Mouse (Mus musculus): Measurements from ENCODE around the gene Samm50. TPM values are rescaled to one million over a fixed set of nuclear protein-coding genes. Genes with fewer than 3 reads are reported as not detected.

Samm50 gene
- total and polyA plus RNA-seq, 3 experiments, result 55.3 to 132 (median 79.3) TPM

DNA sequence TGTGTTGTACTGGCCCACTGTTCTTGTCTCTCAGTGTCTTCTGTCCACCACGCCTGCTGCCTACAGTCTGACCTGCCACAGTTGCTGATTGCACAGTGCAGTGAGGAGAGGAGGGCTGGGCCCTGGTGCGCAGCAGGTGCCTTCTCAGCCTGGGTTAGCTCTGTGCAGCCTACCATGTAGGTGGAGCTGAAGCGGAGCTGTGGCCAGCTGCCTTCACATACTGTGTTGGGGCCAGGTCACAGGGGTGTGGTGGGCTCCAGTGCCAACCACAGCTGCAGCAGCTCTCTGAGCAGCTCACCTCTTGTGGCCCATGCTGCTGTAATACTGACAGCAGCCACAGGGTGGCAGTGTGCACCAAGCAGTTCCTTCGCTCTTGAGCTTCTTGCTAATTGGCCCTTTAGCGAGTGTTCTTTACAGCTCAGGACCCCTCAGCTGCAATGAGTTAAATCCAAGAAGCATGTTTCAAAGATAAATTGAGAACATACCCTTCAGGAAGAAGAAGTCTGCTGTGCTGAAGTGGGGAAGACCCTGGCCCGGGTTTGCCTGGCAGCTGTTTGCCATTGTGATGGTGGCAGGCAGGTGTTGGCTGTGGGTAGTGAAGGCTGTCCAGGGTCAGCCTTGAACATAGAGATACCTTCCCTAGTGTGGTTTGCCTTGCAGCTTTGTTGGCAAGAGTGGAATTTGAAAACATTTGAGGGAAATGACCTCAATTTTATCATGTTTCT is 20.2 kb downstream of the Samm50 start:
- H3K9ac ChIP-seq (ENCODE audit: insufficient read depth, low read depth), result no peak overlapping the region

DNA sequence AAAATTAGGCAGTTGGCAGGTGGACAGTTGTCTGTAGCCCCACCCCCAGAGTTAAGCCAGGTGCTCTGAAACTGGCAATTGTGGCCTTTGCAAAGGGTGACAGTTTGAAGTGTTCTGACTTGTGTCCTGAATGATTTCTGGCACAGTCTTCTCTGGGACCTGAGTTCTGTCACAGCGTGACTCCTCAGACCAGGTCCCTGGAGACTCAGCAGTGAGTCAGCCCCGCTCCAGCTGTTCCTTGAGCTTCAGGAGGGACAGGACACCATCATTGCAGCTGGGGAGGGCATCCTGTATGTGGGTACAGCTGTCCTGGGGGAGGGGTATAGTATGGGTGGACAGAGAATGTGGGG is 20.7 kb downstream of the Samm50 start:
- Histone ChIP-seq H3K9me3 (replicated peaks; ENCODE audit: low read length) (no peaks in the 10 kb centered on the region), H3K36me3 (replicated peaks in 1 of 2; ENCODE audit: control insufficient read depth in 1 of 2, insufficient read depth in 1 of 2, low read length in 1 of 2) (peaks cover 50 to 70% of the 10 kb centered on the region in 2 experiments), H3K79me2 (replicated peaks; ENCODE audit: control insufficient read depth, extremely low read depth, insufficient read depth, poor library complexity, severe bottlenecking) (no peaks in the 10 kb centered on the region), H3K9ac (ENCODE audit: insufficient read depth, low read depth) (no peak overlapping the region), H3K27ac (ENCODE audit: insufficient read depth, low read depth) (peak overlapping the region; percentile 30), H3K4me2 (ENCODE audit: insufficient read depth, low read depth, poor library complexity, severe bottlenecking) (0 out of 2 replicates have a peak overlapping the region, but pooled peaks have one; percentile 2), H3K27me3 (replicated peaks) (no peaks in the 10 kb centered on the region), H3K4me3 (replicated peaks in 1 of 3; ENCODE audit: low read depth in 2 of 3, low read length in 2 of 3, poor library complexity in 1 of 3) (no peak overlapping the region), H3K4me1 (ENCODE audit: control insufficient read depth in 1 of 2, insufficient read depth in 2 of 2) (peaks cover 18 to 46% of the 10 kb centered on the region in 2 experiments)
- peak; percentile 84 for DNase-seq (ENCODE audit: extremely low read depth)
- dilution Hi-C loops (cut with MboI; ENCODE audit: extremely low pct_ligation_motif_present, extremely low pct_unique_long_range_greater_than_20kb, low sequenced_read_pairs) (no loop called here), in situ Hi-C loops (cut with MboI; ENCODE audit: low pct_ligation_motif_present, low pct_unique_long_range_greater_than_20kb, low sequenced_read_pairs) (no loop called here)
- TF ChIP-seq BHLHE40 (IDR thresholded peaks at IDR 0.05; ENCODE audit: low read depth, low read length) (peak; percentile 57), SIN3A (IDR thresholded peaks at IDR 0.05; ENCODE audit: low read length) (0 out of 2 replicates have a peak, but pooled peaks have one; percentile 41), NELFE (IDR thresholded peaks at IDR 0.05; ENCODE audit: low read depth, low read length) (no peak), HCFC1 (IDR thresholded peaks at IDR 0.05; ENCODE audit: low read depth, low read length) (0 out of 2 replicates have a peak, but pooled peaks have one; percentile 16), POLR2A (IDR thresholded peaks at IDR 0.05; ENCODE audit: low read depth, low read length) (no peak), EP300 (IDR thresholded peaks at IDR 0.05; ENCODE audit: low read length) (peak; percentile 82), MEF2A (IDR thresholded peaks at IDR 0.05; ENCODE audit: borderline replicate concordance, low read depth, low read length) (peak; percentile 73; the same call in 1 of the 2 replicates), PAX5 (IDR thresholded peaks at IDR 0.05; ENCODE audit: low read length) (no peak), IRF4 (IDR thresholded peaks at IDR 0.05; ENCODE audit: low read depth, low read length) (peak; percentile 21; the same call in 1 of the 2 replicates), TCF12 (IDR thresholded peaks at IDR 0.05; ENCODE audit: low read depth, low read length) (peak; percentile 96), JUN (IDR thresholded peaks at IDR 0.05; ENCODE audit: insufficient read depth, low read depth, low read length) (0 out of 2 replicates have a peak, but pooled peaks have one; percentile 20), ETS1 (conservative IDR thresholded peaks at IDR 0.05; ENCODE audit: low read depth, low read length) (peak; percentile 96), CHD2 (IDR thresholded peaks at IDR 0.05; ENCODE audit: low read length) (peak; percentile 22; the same call in 1 of the 2 replicates), MXI1 (IDR thresholded peaks at IDR 0.05; ENCODE audit: low read depth, low read length) (peak; percentile 53; the same call in 1 of the 2 replicates), MAZ (IDR thresholded peaks at IDR 0.05; ENCODE audit: low read depth, low read length) (peak; percentile 72), POLR2AphosphoS2 (IDR thresholded peaks at IDR 0.05; ENCODE audit: low read depth, low read length) (no peak)

More for the DNA sequence above, 20.2 kb downstream of the Samm50 start:
- H3K27ac ChIP-seq (ENCODE audit: insufficient read depth, low read depth), result peak overlapping the region; percentile 42
- H3K4me1 ChIP-seq (ENCODE audit: control insufficient read depth in 1 of 2, insufficient read depth in 2 of 2), result peaks cover 18 to 41% of the 10 kb centered on the region in 2 experiments
- no peak overlapping the region for H3K4me3 ChIP-seq (replicated peaks in 1 of 3; ENCODE audit: low read depth in 2 of 3, low read length in 2 of 3, poor library complexity in 1 of 3)
- DNase-seq (ENCODE audit: extremely low read depth), result peak; percentile 83
- H3K36me3 ChIP-seq (replicated peaks in 1 of 2; ENCODE audit: control insufficient read depth in 1 of 2, insufficient read depth in 1 of 2, low read length in 1 of 2), result peaks cover 52 to 75% of the 10 kb centered on the region in 2 experiments
- 0 out of 2 replicates have a peak overlapping the region, but pooled peaks have one; percentile 2 for H3K4me2 ChIP-seq (ENCODE audit: insufficient read depth, low read depth, poor library complexity, severe bottlenecking)
- H3K79me2 ChIP-seq (replicated peaks; ENCODE audit: control insufficient read depth, extremely low read depth, insufficient read depth, poor library complexity, severe bottlenecking), result no peaks in the 10 kb centered on the region
- H3K27me3 ChIP-seq (replicated peaks), result no peaks in the 10 kb centered on the region
- peak; percentile 94 for TF ChIP-seq RAD21 (IDR thresholded peaks at IDR 0.05; ENCODE audit: low read depth, low read length)
- no peak for TF ChIP-seq SIN3A (IDR thresholded peaks at IDR 0.05; ENCODE audit: low read length)
- peak; percentile 88 for TF ChIP-seq SMC3 (IDR thresholded peaks at IDR 0.05; ENCODE audit: low read depth, low read length)
- peak; percentile 93 to 96 for TF ChIP-seq CTCF (conservative IDR thresholded peaks at IDR 0.05 in 1 of 2, IDR thresholded peaks at IDR 0.05 in 1 of 2; ENCODE audit: low read depth in 2 of 2, low read length in 2 of 2)
- peak; percentile 9; the same call in 1 of the 2 replicates for TF ChIP-seq ZC3H11A (IDR thresholded peaks at IDR 0.05; ENCODE audit: low read depth, low read length)
- TF ChIP-seq CHD2 (IDR thresholded peaks at IDR 0.05; ENCODE audit: low read length), result no peak
- TF ChIP-seq USF1 (IDR thresholded peaks at IDR 0.05; ENCODE audit: low read depth, low read length), result no peak
- no peak for TF ChIP-seq TCF12 (IDR thresholded peaks at IDR 0.05; ENCODE audit: low read depth, low read length)
- TF ChIP-seq MYC (IDR thresholded peaks at IDR 0.05; ENCODE audit: low read depth, low read length), result peak; percentile 16; the same call in 1 of the 2 replicates
- no peaks in the 10 kb centered on the region for H3K9me3 ChIP-seq (replicated peaks; ENCODE audit: low read length)
- in situ Hi-C loops (cut with MboI; ENCODE audit: low pct_ligation_motif_present, low pct_unique_long_range_greater_than_20kb, low sequenced_read_pairs) (no loop called here), dilution Hi-C loops (cut with MboI; ENCODE audit: extremely low pct_ligation_motif_present, extremely low pct_unique_long_range_greater_than_20kb, low sequenced_read_pairs) (no loop called here)

Data from CH12.LX (cell line).